Mouse (Mus musculus) hindbrain, embryonic 10.5 days (tissue): ENCODE measurements around the gene Opa3. TPM values are rescaled to one million over a fixed set of nuclear protein-coding genes. Genes with fewer than 3 reads are reported as not detected.

Experiments
- DNase-seq: peaks from one replicate; pipeline ENCODE4 v3.0.0-alpha.2; 2017; ENCODE audit warnings: low spot score
- H3K27ac ChIP-seq: fragments of 300-500 bp; sonication (generic); 2 replicates; pipeline ENCODE4 v1.5.1; 2016; ENCODE audit warnings: mild to moderate bottlenecking, moderate library complexity
- H3K27me3 ChIP-seq: fragments of 300-500 bp; sonication (generic); 2 replicates; pipeline ENCODE4 v1.6.1; 2016; ENCODE audit warnings: mild to moderate bottlenecking; ENCODE audit not compliant: poor library complexity, insufficient read depth, severe bottlenecking
- H3K36me3 ChIP-seq: fragments of 300-500 bp; sonication (generic); 2 replicates; pipeline ENCODE4 v1.6.1; 2016; ENCODE audit warnings: mild to moderate bottlenecking, moderate library complexity
- H3K4me1 ChIP-seq: fragments of 300-500 bp; sonication (generic); replicated peaks from 2 replicates; pipeline ENCODE4 v1.6.1; 2016; ENCODE audit warnings: mild to moderate bottlenecking
- H3K4me3 ChIP-seq: fragments of 300-500 bp; sonication (generic); 2 replicates; pipeline ENCODE4 v1.5.1; 2016; ENCODE audit warnings: mild to moderate bottlenecking, moderate library complexity
- H3K9me3 ChIP-seq: fragments of 300-500 bp; sonication (generic); 2 replicates; pipeline ENCODE4 v1.6.1; 2016; ENCODE audit warnings: mild to moderate bottlenecking, moderate library complexity
- WGBS: fragments of 180-500 bp; shearing (Covaris S2); methylation state at CpG from one replicate; pipeline ENCODE4 v1.1.7; 2016; 5-methylcytosine and 5-hydroxymethylcytosine counted together
- polyA plus RNA-seq: library from polyadenylated mRNA; unstranded; fragments of >200 nt; fragmentation: Nextera tagmentation; extraction: Ambion mirVana; gene quantifications from 2 replicates; pipeline ENCODE4 v1.2.1, GENCODE M21; 2016

Gene Opa3
- polyA plus RNA-seq, 1 experiment from 2014 or later, result 51.1 TPM

- no peak overlapping the region for H3K4me3 ChIP-seq
- WGBS, result 94% methylated on average over 16 of the region's 16 CpGs
- DNase-seq, result no peak
- H3K36me3 ChIP-seq, result peaks cover 26% of the 10 kb centered on the region
- peaks cover 16% of the 10 kb centered on the region for H3K4me1 ChIP-seq
- no peak overlapping the region for H3K27ac ChIP-seq
- no peaks in the 10 kb centered on the region for H3K9me3 ChIP-seq
- no peaks in the 10 kb centered on the region for H3K27me3 ChIP-seq
Observed at GRCm38 (mm10) chr7:19222189-19222588, 5.9 kb upstream of the Opa3 start.

- Histone ChIP-seq H3K4me1 (peaks cover 15% of the 10 kb centered on the region), H3K27me3 (no peaks in the 10 kb centered on the region), H3K4me3 (no peak overlapping the region), H3K36me3 (peaks cover 26% of the 10 kb centered on the region), H3K27ac (no peak overlapping the region), H3K9me3 (no peaks in the 10 kb centered on the region)
- DNase-seq, result no peak
- WGBS, result 89% methylated on average over 14 of the region's 14 CpGs
Observed at GRCm38 (mm10) chr7:19222875-19223274, 5.3 kb upstream of the Opa3 start.

GRCm38 (mm10) chr7:19224933-19225332, 3.2 kb upstream of the Opa3 start:
- H3K9me3 ChIP-seq, result no peaks in the 10 kb centered on the region
- no peak for DNase-seq
- 89% methylated on average over 4 of the region's 4 CpGs for WGBS
- no peak overlapping the region for H3K27ac ChIP-seq
- no peaks in the 10 kb centered on the region for H3K27me3 ChIP-seq
- peaks cover 26% of the 10 kb centered on the region for H3K36me3 ChIP-seq
- peaks cover 18% of the 10 kb centered on the region for H3K4me1 ChIP-seq
- H3K4me3 ChIP-seq, result no peak overlapping the region; the same call in 1 of the 2 replicates

GRCm38 (mm10) chr7:19226817-19227797, 1.0 kb upstream of the Opa3 start:
- Histone ChIP-seq H3K36me3 (peaks cover 37% of the 10 kb centered on the region), H3K4me3 (peak overlapping the region; percentile 72), H3K9me3 (no peaks in the 10 kb centered on the region), H3K4me1 (peaks cover 23% of the 10 kb centered on the region), H3K27me3 (no peaks in the 10 kb centered on the region), H3K27ac (peak overlapping the region; percentile 95)
- DNase-seq, result peak; percentile 44
- 20% methylated on average over 20 of the region's 20 CpGs for WGBS

GRCm38 (mm10) chr7:19228793-19229148, 637 bp downstream of the Opa3 start:
- peak overlapping the region; percentile 95 for H3K27ac ChIP-seq
- H3K4me1 ChIP-seq, result peaks cover 23% of the 10 kb centered on the region
- peak overlapping the region; percentile 72 for H3K4me3 ChIP-seq
- H3K27me3 ChIP-seq, result no peaks in the 10 kb centered on the region
- H3K36me3 ChIP-seq, result peaks cover 44% of the 10 kb centered on the region
- DNase-seq, result no peak
- H3K9me3 ChIP-seq, result no peaks in the 10 kb centered on the region
- under 1% methylated on average over 14 of the region's 14 CpGs for WGBS

- DNase-seq, result no peak
- 54% methylated on average over 5 of the region's 5 CpGs for WGBS
- H3K9me3 ChIP-seq, result peaks cover 2% of the 10 kb centered on the region; the same call in 1 of the 2 replicates
- H3K4me3 ChIP-seq, result peak overlapping the region; percentile 72
- peaks cover 50% of the 10 kb centered on the region for H3K36me3 ChIP-seq
- H3K4me1 ChIP-seq, result peaks cover 23% of the 10 kb centered on the region
- peak overlapping the region; percentile 95 for H3K27ac ChIP-seq
- H3K27me3 ChIP-seq, result no peaks in the 10 kb centered on the region
Observed at GRCm38 (mm10) chr7:19229404-19229803, 1.3 kb downstream of the Opa3 start.

- H3K36me3 ChIP-seq, result peaks cover 53% of the 10 kb centered on the region
- H3K27ac ChIP-seq, result no peak overlapping the region
- H3K4me3 ChIP-seq, result peak overlapping the region; percentile 72
- peaks cover 2% of the 10 kb centered on the region; the same call in 1 of the 2 replicates for H3K9me3 ChIP-seq
- no peak for DNase-seq
- whole genome bisulfite sequencing, result 93% methylated on average over 2 of the region's 2 CpGs
- peaks cover 23% of the 10 kb centered on the region for H3K4me1 ChIP-seq
- no peaks in the 10 kb centered on the region for H3K27me3 ChIP-seq
Observed at GRCm38 (mm10) chr7:19230041-19230580, 2.0 kb downstream of the Opa3 start.

- Histone ChIP-seq H3K4me3 (no peak overlapping the region), H3K9me3 (peaks cover 2% of the 10 kb centered on the region; the same call in 1 of the 2 replicates), H3K36me3 (peaks cover 45% of the 10 kb centered on the region), H3K27me3 (no peaks in the 10 kb centered on the region), H3K27ac (no peak overlapping the region), H3K4me1 (peaks cover 23% of the 10 kb centered on the region)
- no peak for DNase-seq
- WGBS, result 94% methylated on average over 5 of the region's 5 CpGs
Observed at GRCm38 (mm10) chr7:19230899-19231298, 2.8 kb downstream of the Opa3 start.

GRCm38 (mm10) chr7:19231849-19232248, 3.7 kb downstream of the Opa3 start:
- DNase-seq, result no peak
- Histone ChIP-seq H3K4me3 (no peak overlapping the region), H3K36me3 (peaks cover 43% of the 10 kb centered on the region), H3K27me3 (no peaks in the 10 kb centered on the region), H3K4me1 (peaks cover 20% of the 10 kb centered on the region), H3K27ac (no peak overlapping the region), H3K9me3 (peaks cover 2% of the 10 kb centered on the region; the same call in 1 of the 2 replicates)
- 93% methylated on average over 3 of the region's 3 CpGs for WGBS

GRCm38 (mm10) chr7:19234652-19235051, 6.5 kb downstream of the Opa3 start:
- Histone ChIP-seq H3K27me3 (no peaks in the 10 kb centered on the region), H3K36me3 (peaks cover 43% of the 10 kb centered on the region), H3K4me1 (peaks cover 14% of the 10 kb centered on the region), H3K9me3 (peaks cover 2% of the 10 kb centered on the region; the same call in 1 of the 2 replicates), H3K4me3 (no peak overlapping the region), H3K27ac (no peak overlapping the region)
- no peak for DNase-seq
- 84% methylated on average over 5 of the region's 5 CpGs for WGBS

- Histone ChIP-seq H3K4me1 (peaks cover 11% of the 10 kb centered on the region; the same call in 1 of the 2 replicates), H3K36me3 (peaks cover 43% of the 10 kb centered on the region), H3K4me3 (no peak overlapping the region), H3K27ac (no peak overlapping the region), H3K27me3 (no peaks in the 10 kb centered on the region), H3K9me3 (peaks cover 2% of the 10 kb centered on the region; the same call in 1 of the 2 replicates)
- DNase-seq, result no peak
- 91% methylated on average over 2 of the region's 2 CpGs for WGBS
Observed at GRCm38 (mm10) chr7:19235092-19235671, 7.0 kb downstream of the Opa3 start.

- Histone ChIP-seq H3K4me1 (peaks cover 7% of the 10 kb centered on the region; the same call in 1 of the 2 replicates), H3K4me3 (no peak overlapping the region), H3K36me3 (peaks cover 47% of the 10 kb centered on the region), H3K9me3 (peaks cover 2% of the 10 kb centered on the region; the same call in 1 of the 2 replicates), H3K27ac (no peak overlapping the region), H3K27me3 (no peaks in the 10 kb centered on the region)
- DNase-seq, result no peak
- 83% methylated on average over 2 of the region's 2 CpGs for WGBS
Observed at GRCm38 (mm10) chr7:19236411-19236810, 8.3 kb downstream of the Opa3 start.
